Mouse (Mus musculus) gastrocnemius, postnatal 36 days (tissue): ENCODE measurements at regions not wholly inside any gene's neighbourhood (a gene's known extent, or its start where the extent isn't known, plus 50 kb on each side); places are given as distances from the start of the nearest gene placed in this dataset.

Experiments used
- DNase-seq, 2 experiments: peaks; one replicate each; pipeline ENCODE4 v3.0.0; 2022
- intact Hi-C: fragments of 180-260 bp; cut with DNase I; formaldehyde crosslinking; loops from one replicate; pipeline ENCODE4 v1.15.1; 2025

DNA sequence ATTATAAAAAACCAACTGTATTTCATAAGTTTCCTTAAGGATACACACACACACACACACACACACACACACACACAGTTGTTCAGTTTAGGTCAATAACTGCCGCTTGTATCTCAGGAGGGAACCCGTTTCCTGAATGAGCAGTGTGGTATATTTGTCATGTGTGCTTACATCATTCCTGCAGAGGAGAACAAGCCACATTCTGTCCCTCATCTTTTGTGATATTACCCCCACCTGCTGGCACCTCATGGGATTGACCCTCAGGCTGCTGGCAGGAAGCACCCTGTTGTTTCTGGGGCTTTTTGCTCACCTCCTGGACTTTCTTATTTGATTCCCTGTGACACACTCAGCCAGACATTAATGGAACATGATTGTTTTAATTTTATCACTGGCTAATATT, 66.4 kb upstream of the Htr1a start:
- peak; percentile 14 to 25 for DNase-seq
- intact Hi-C loops: no loop called here

DNA sequence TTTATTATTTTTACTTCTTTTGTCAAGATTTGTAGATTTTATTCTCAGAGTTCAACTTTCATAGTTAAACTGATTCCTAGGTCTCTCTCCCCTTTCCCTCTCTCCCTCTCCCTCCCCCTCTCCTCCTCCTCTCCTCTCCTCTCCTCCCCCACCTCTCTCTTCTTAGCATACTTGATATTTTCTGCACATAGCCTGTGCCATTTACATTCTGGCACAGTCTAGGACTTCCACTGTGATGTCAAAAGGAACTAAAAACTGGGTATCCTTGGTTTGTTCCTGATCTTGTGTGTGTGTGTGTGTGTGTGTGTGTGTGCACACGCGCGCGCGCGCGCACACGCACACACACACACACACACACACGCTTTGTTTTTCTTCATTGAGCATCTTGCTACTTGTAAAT, 64.9 kb upstream of the Htr1a start:
- DNase-seq: no peak
- intact Hi-C loops: no loop called here

DNA sequence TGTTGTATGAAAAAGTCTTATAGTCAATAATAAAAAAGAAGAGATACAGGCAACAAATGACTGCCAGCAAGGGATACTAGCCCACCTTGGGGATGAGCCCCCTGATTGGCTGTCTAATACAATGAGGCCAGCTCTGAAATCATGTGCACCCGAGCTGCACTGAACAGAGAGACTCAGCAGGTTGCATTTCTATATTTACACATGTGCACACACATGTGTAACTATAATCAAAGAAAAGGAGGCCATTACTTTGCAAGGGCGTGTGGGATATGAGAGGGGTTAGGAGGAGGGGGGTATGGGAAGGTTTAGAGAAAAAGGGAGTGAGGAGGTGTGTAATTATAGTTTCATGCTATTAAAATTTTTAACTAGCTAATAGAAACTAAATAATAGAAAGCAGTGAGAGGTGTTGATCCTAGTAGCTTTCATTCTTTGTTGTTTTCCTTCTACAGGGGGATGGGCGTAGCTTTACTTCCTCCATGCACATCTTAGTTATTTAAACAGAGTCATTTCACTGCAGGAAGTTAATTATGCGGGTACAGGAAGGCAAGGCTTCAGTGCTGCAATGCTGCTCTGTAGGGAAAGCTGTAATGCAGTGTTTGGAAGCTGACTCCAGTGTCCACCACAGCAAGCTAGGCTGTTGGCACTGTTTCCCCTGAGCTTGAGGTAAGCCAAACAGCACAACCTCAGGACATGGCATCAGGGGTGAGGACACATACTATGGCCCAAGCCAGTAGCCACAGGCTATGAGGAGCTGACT, 56.2 kb upstream of the Htr1a start:
- intact Hi-C loops: no loop called here
- no peak for DNase-seq
